13 mouse cellular contexts compared by ENCODE assay signal in genomic region chr1:91237676-91238075, GRCm38 (mm10).
"Had no signal": no experiment of that assay in that cellular context is flagged by ENCODE, and none has a peak within 500 bp of the region (broad histone marks: within the 10 kb centered on the region; RNA-seq: fewer than 3 reads in every experiment).

No protein-coding gene starts in this region.

- DNase-seq: cerebellum, postnatal 10 days; cerebellum, postnatal 14 days; cerebellum, postnatal 25 days; cerebellum, postnatal 36 days; embryo, embryonic 11 days; forebrain, postnatal 0 days; gastrocnemius, adult 2 months; gastrocnemius, postnatal 10 days; gastrocnemius, postnatal 14 days; gastrocnemius, postnatal 25 days; gastrocnemius, postnatal 36 days; heart, adult 18-20 months; heart, adult 2 months had no signal
